Mouse (Mus musculus): Measurements from ENCODE around the gene Tnni1.

- TF ChIP-seq CTCF (IDR thresholded peaks at IDR 0.05; ENCODE audit: borderline replicate concordance, insufficient read depth, low read depth, low read length) = no peak
- TF ChIP-seq POLR2A (IDR thresholded peaks at IDR 0.05; ENCODE audit: borderline replicate concordance, insufficient read depth, low read length) = no peak
Observed at GRCm38 (mm10) chr1:135800192-135800950, 21.1 kb downstream of the Tnni1 start.
